Mouse (Mus musculus): ENCODE data around the gene Prom1.

GRCm38 (mm10) chr5:43974166-43974565, 127.7 kb downstream of the Prom1 start:
- TF ChIP-seq CTCF (IDR thresholded peaks at IDR 0.05; ENCODE audit: borderline replicate concordance, insufficient read depth, low read length) (no peak), POLR2A (IDR thresholded peaks at IDR 0.05; ENCODE audit: low read depth, low read length) (no peak)
